Mouse (Mus musculus) G1E (cell line): ENCODE measurements at regions not wholly inside any gene's neighbourhood (a gene's known extent, or its start where the extent isn't known, plus 50 kb on each side); places are given as distances from the start of the nearest gene placed in this dataset.

ENCODE experiments used
- CTCF ChIP-seq: IDR thresholded peaks from 2 replicates; pipeline ENCODE4 v1.5.1; 2012; ENCODE audit warnings: low read depth, low read length, inconsistent platforms, mixed read lengths
- GATA1 ChIP-seq: IDR thresholded peaks from 2 replicates; pipeline ENCODE4 v1.6.1; 2012; ENCODE audit warnings: borderline replicate concordance, low read length, inconsistent platforms, mixed read lengths
- GATA2 ChIP-seq: IDR thresholded peaks from 2 replicates; pipeline ENCODE4 v1.6.1; 2012; ENCODE audit warnings: low read depth, low read length, inconsistent platforms, borderline replicate concordance

- TF ChIP-seq CTCF (no peak), GATA1 (no peak), GATA2 (no peak)
These were observed 82.0 kb upstream of the C1qtnf7 start for GRCm38 (mm10) chr5:43433337-43433736.
